Mouse (Mus musculus) ES-E14 (cell line): ENCODE measurements at regions not wholly inside any gene's neighbourhood (a gene's known extent, or its start where the extent isn't known, plus 50 kb on each side); places are given as distances from the start of the nearest gene placed in this dataset.

Experiments used
- DNase-seq: peaks from one replicate; pipeline ENCODE4 v3.0.0-alpha.2; 2013; ENCODE audit warnings: low read depth, low spot score
- H3K27ac ChIP-seq: 2 replicates; pipeline ENCODE4 v1.5.1; 2012; ENCODE audit warnings: low read depth, mild to moderate bottlenecking, low read length, moderate library complexity, mixed read lengths; ENCODE audit not compliant: poor library complexity, insufficient read depth, severe bottlenecking
- H3K36me3 ChIP-seq: 2 replicates; pipeline ENCODE4 v1.6.1; 2012; ENCODE audit warnings: mild to moderate bottlenecking, low read length, moderate library complexity, mixed read lengths; ENCODE audit not compliant: control insufficient read depth, poor library complexity, insufficient read depth, severe bottlenecking
- H3K4me1 ChIP-seq, 2 experiments: fragments of 150-350 bp in 1 of 2; sonication (generic) in 1 of 2; 2 replicates each; pipeline ENCODE4 v1.6.1; 2012; ENCODE audit warnings: low read length in 2 of 2, mild to moderate bottlenecking in 1 of 2, mixed read lengths in 1 of 2; ENCODE audit not compliant: control insufficient read depth in 2 of 2, insufficient read depth in 2 of 2, poor library complexity in 1 of 2
- H3K4me3 ChIP-seq, 2 experiments: fragments of 150-350 bp in 1 of 2; sonication (generic) in 1 of 2; 2 replicates each; pipeline ENCODE4 v1.5.1; 2012; ENCODE audit warnings: low read length in 2 of 2, low read depth in 1 of 2, mild to moderate bottlenecking in 1 of 2, mixed read lengths in 1 of 2; ENCODE audit not compliant: insufficient read depth in 1 of 2, poor library complexity in 1 of 2, severe bottlenecking in 1 of 2
- H3K9ac ChIP-seq: 2 replicates; pipeline ENCODE4 v1.6.1; 2012; ENCODE audit warnings: low read depth, mild to moderate bottlenecking, low read length, mixed read lengths; ENCODE audit not compliant: poor library complexity, insufficient read depth, severe bottlenecking
- H3K9me3 ChIP-seq: fragments of 150-350 bp; sonication (generic); 2 replicates; pipeline ENCODE4 v1.6.1; 2012; ENCODE audit warnings: low read depth, mild to moderate bottlenecking, low read length; ENCODE audit not compliant: control insufficient read depth, insufficient read depth
- CHD2 ChIP-seq: IDR thresholded peaks from 2 replicates; pipeline ENCODE4 v1.6.1; 2014; ENCODE audit warnings: mild to moderate bottlenecking, low read depth, low read length, inconsistent platforms
- HCFC1 ChIP-seq: IDR thresholded peaks from 2 replicates; pipeline ENCODE4 v1.6.1; 2012; ENCODE audit warnings: low read length, inconsistent platforms, borderline replicate concordance; ENCODE audit not compliant: insufficient read depth
- MAFK ChIP-seq: IDR thresholded peaks from 2 replicates; pipeline ENCODE4 v1.6.1; 2014; ENCODE audit warnings: mild to moderate bottlenecking, low read depth, low read length, inconsistent platforms; ENCODE audit not compliant: insufficient read depth
- ZC3H11A ChIP-seq: IDR thresholded peaks from 2 replicates; pipeline ENCODE4 v1.6.1; 2012; ENCODE audit warnings: low read depth, mild to moderate bottlenecking, inconsistent platforms, low read length, borderline replicate concordance
- ZNF384 ChIP-seq: IDR thresholded peaks from 2 replicates; pipeline ENCODE4 v1.6.1; 2012; ENCODE audit warnings: low read depth, low read length, inconsistent platforms
- in situ Hi-C, 2 experiments: fragments of 600-800 bp; cut with MboI; formaldehyde crosslinking; loops; one replicate each; pipeline ENCODE4 v1.15.1; 2025; ENCODE audit warnings: low sequenced_read_pairs in 2 of 2, inconsistent platforms in 1 of 2; ENCODE audit not compliant: unreplicated experiment in 2 of 2

GRCm38 (mm10) chr8:26452976-26453573, 333.7 kb downstream of the Gm45692 start:
- in situ Hi-C loops = no loop called here
- H3K9me3 ChIP-seq = no peaks in the 10 kb centered on the region
- no peaks in the 10 kb centered on the region for H3K36me3 ChIP-seq
- no peak overlapping the region for H3K4me3 ChIP-seq
- H3K9ac ChIP-seq = no peak overlapping the region
- TF ChIP-seq ZC3H11A (no peak), CHD2 (no peak)
- no peak overlapping the region for H3K27ac ChIP-seq
- peaks cover 0 to 4% of the 10 kb centered on the region in 2 experiments; a peak in 3 of 4 replicates for H3K4me1 ChIP-seq
- no peak for DNase-seq

- no peak for TF ChIP-seq ZC3H11A
- no peak for TF ChIP-seq ZNF384
- no peak for TF ChIP-seq HCFC1
- TF ChIP-seq MAFK = no peak
- no peak for TF ChIP-seq CHD2
- Histone ChIP-seq H3K36me3 (no peaks in the 10 kb centered on the region), H3K4me3 (no peak overlapping the region), H3K4me1 (no peaks in the 10 kb centered on the region), H3K27ac (no peak overlapping the region), H3K9me3 (no peaks in the 10 kb centered on the region), H3K9ac (no peak overlapping the region)
- no peak for DNase-seq
- in situ Hi-C loops = no loop called here
Measured at GRCm38 (mm10) chr8:26465346-26465745, 346.0 kb downstream of the Gm45692 start.

GRCm38 (mm10) chr8:26468441-26468840, 349.1 kb downstream of the Gm45692 start:
- DNase-seq = no peak
- H3K9me3 ChIP-seq = no peaks in the 10 kb centered on the region
- H3K36me3 ChIP-seq = no peaks in the 10 kb centered on the region
- no peak overlapping the region for H3K27ac ChIP-seq
- no peaks in the 10 kb centered on the region for H3K4me1 ChIP-seq
- no peak overlapping the region for H3K4me3 ChIP-seq
- no peak overlapping the region for H3K9ac ChIP-seq
- no peak for TF ChIP-seq ZNF384
- no peak for TF ChIP-seq HCFC1
- no peak for TF ChIP-seq MAFK
- TF ChIP-seq CHD2 = no peak
- no peak for TF ChIP-seq ZC3H11A
- in situ Hi-C loops = no loop called here

GRCm38 (mm10) chr8:26469705-26470104, 350.4 kb downstream of the Gm45692 start:
- in situ Hi-C loops = no loop called here
- TF ChIP-seq MAFK (no peak), CHD2 (no peak), HCFC1 (no peak), ZNF384 (no peak), ZC3H11A (no peak)
- Histone ChIP-seq H3K27ac (no peak overlapping the region), H3K9ac (no peak overlapping the region), H3K9me3 (no peaks in the 10 kb centered on the region), H3K4me3 (no peak overlapping the region), H3K36me3 (no peaks in the 10 kb centered on the region), H3K4me1 (no peaks in the 10 kb centered on the region)
- DNase-seq = no peak
